Mouse (Mus musculus) ES-CJ7 (cell line): Measurements from ENCODE around the gene Adat3.
"Not testable (repeated sequence)": the region's sequence is repeated elsewhere in the genome, so short reads cannot be mapped to it uniquely, and the experiment has no call there.

Source experiments
- DNase-seq: peaks from one replicate; pipeline ENCODE4 v3.0.0; 2011; ENCODE audit warnings: low read depth, low spot score

Gene Adat3

GRCm38 (mm10) chr10:80578131-80578750, 24.4 kb upstream of the Adat3 start:
- peak; percentile 90 for DNase-seq

GRCm38 (mm10) chr10:80578911-80579310, 23.8 kb upstream of the Adat3 start:
- DNase-seq, result peak; percentile 97

GRCm38 (mm10) chr10:80583047-80583446, 19.6 kb upstream of the Adat3 start:
- no peak for DNase-seq

GRCm38 (mm10) chr10:80584045-80584488, 18.6 kb upstream of the Adat3 start:
- DNase-seq, result peak; percentile 72

GRCm38 (mm10) chr10:80584642-80585552, 17.8 kb upstream of the Adat3 start:
- no peak for DNase-seq

GRCm38 (mm10) chr10:80585581-80585980, 17.1 kb upstream of the Adat3 start:
- no peak for DNase-seq

- DNase-seq, result no peak
These were observed 16.0 kb upstream of the Adat3 start for GRCm38 (mm10) chr10:80586407-80587304.

GRCm38 (mm10) chr10:80587305-80587657, 15.4 kb upstream of the Adat3 start:
- no peak for DNase-seq

GRCm38 (mm10) chr10:80589127-80589878, 13.4 kb upstream of the Adat3 start:
- DNase-seq, result no peak

GRCm38 (mm10) chr10:80589879-80590854, 12.5 kb upstream of the Adat3 start, which contains the start of gene Abhd17a:
TSS of gene Abhd17a (minus strand) at chr10:80590341.
- DNase-seq, result peak; percentile 99

GRCm38 (mm10) chr10:80596318-80596717, 6.4 kb upstream of the Adat3 start:
- DNase-seq, result no peak

GRCm38 (mm10) chr10:80603364-80603763, 684 bp downstream of the Adat3 start:
- DNase-seq, result no peak

GRCm38 (mm10) chr10:80604001-80604509, 1.4 kb downstream of the Adat3 start:
- no peak for DNase-seq

- no peak for DNase-seq
These were observed 2.3 kb downstream of the Adat3 start for GRCm38 (mm10) chr10:80604988-80605387.

GRCm38 (mm10) chr10:80605721-80606120, 3.0 kb downstream of the Adat3 start, which contains the start of gene Gm49322:
TSS of gene Gm49322 (plus strand) at chr10:80606021.
- not testable (repeated sequence) for DNase-seq

- peak; percentile 54 for DNase-seq
These were observed 3.6 kb downstream of the Adat3 start for GRCm38 (mm10) chr10:80606306-80606705.

GRCm38 (mm10) chr10:80606737-80607350, 4.2 kb downstream of the Adat3 start:
- DNase-seq, result no peak

- no peak for DNase-seq
These were observed 5.8 kb downstream of the Adat3 start for GRCm38 (mm10) chr10:80608435-80608834.
